21 mouse cellular contexts compared by ENCODE assay signal in the genomic region with DNA sequence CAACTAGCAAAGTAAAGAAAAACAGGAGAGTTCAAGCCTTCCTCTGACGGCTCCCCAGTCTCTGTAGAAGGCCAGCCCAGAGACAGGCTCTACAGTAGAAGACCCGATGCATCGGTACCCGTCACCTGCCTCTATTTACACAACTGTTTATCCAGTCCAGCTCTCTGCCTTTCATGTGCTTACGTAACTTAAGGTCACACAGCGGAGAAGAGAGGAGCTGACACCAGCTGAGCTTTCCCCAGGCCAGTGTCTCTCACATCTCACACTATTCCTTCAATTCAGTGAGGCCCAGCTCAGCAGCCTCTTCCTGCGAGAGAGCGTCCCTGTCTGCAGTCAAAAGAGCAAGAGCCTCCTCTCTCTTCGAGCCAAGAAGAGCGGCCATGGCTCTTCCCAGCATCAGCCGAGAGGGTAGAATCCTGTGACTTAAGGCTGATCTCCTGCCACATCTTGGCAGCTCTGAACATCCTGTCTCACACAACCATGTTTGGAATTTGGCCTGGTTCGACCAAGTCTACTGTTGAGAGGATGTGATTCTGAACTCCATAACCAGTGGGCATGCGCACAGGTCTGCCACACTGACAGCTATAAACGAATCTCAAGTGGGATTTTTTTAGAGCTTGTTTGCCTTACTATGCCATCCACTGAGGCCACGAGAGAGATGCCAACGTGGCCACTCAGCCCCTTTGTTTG. TPM values are rescaled to one million over a fixed set of nuclear protein-coding genes. Genes with fewer than 3 reads are reported as not detected.
DNase-seq lines count a peak whose midpoint lies in the region; ATAC-seq lines count a peak whose summit lies in the region.
"Had no signal": no experiment of that assay in that cellular context is flagged by ENCODE, and none has a peak within 500 bp of the region (broad histone marks: within the 10 kb centered on the region; RNA-seq: fewer than 3 reads in every experiment).

No protein-coding gene starts in this region.

- DNase-seq in lung, adult 18-20 months: peak; percentile 23 to 41
- DNase-seq in lung, postnatal 25 days (ENCODE audit: low spot score): no peak
- DNase-seq in liver, embryonic 13.5 days: no peak
- peak; percentile 50 for DNase-seq in lung, postnatal 10 days
- DNase-seq in yolk sac, embryonic 10.5 days (ENCODE audit: low spot score): peak; percentile 31
- no peak for DNase-seq in heart, postnatal 14 days
- no peak for DNase-seq in embryo, embryonic 10.5 days (ENCODE audit: low spot score)
- DNase-seq in layer of hippocampus, postnatal 10 days (ENCODE audit: low spot score in 2 of 2): no peak
- DNase-seq: cerebellum, adult 9-11 months; heart, postnatal 4 days; kidney, adult 11 months; layer of hippocampus, postnatal 36 days; right cerebral cortex, postnatal 14 days had no signal

- H3K9ac ChIP-seq in liver, embryonic 13.5 days: no peak overlapping the region
- H3K9ac ChIP-seq: heart, embryonic 13.5 days; midbrain, embryonic 12.5 days; neural tube, embryonic 13.5 days had no signal

- no peak overlapping the region for H3K4me2 ChIP-seq in liver, embryonic 13.5 days
- H3K4me2 ChIP-seq: heart, embryonic 13.5 days; midbrain, embryonic 12.5 days; neural tube, embryonic 13.5 days had no signal

- H3K4me3 ChIP-seq in liver, embryonic 13.5 days (replicated peaks): no peak overlapping the region
- H3K4me3 ChIP-seq: heart, embryonic 13.5 days; midbrain, embryonic 12.5 days; neural tube, embryonic 13.5 days had no signal

- H3K27me3 ChIP-seq in liver, embryonic 13.5 days: no peaks in the 10 kb centered on the region
- H3K27me3 ChIP-seq: heart, embryonic 13.5 days; midbrain, embryonic 12.5 days; neural tube, embryonic 13.5 days had no signal

- no peaks in the 10 kb centered on the region for H3K9me3 ChIP-seq in liver, embryonic 13.5 days (replicated peaks)
- H3K9me3 ChIP-seq: heart, embryonic 13.5 days; midbrain, embryonic 12.5 days; neural tube, embryonic 13.5 days had no signal

- intact Hi-C loops in heart, postnatal 14 days (cut with DNase I): no loop called here

- peaks cover 7% of the 10 kb centered on the region; the same call in 1 of the 2 replicates for H3K4me1 ChIP-seq in liver, embryonic 13.5 days (replicated peaks)
- H3K4me1 ChIP-seq: heart, embryonic 13.5 days; midbrain, embryonic 12.5 days; neural tube, embryonic 13.5 days had no signal

- H3K27ac ChIP-seq in liver, embryonic 13.5 days: no peak overlapping the region; the same call in 1 of the 2 replicates
- H3K27ac ChIP-seq: heart, embryonic 13.5 days; hindbrain, postnatal 0 days; macrophage; midbrain, embryonic 12.5 days; neural tube, embryonic 13.5 days had no signal

- ATAC-seq in liver, embryonic 13.5 days (ENCODE audit: low read depth): peak; percentile 75
- ATAC-seq: forebrain, embryonic 14.5 days; hindbrain, postnatal 0 days had no signal

- WGBS in liver, embryonic 13.5 days (ENCODE audit: insufficient replicate concordance): 84% methylated on average over 16 of the region's 16 CpGs

- peaks cover 42% of the 10 kb centered on the region for H3K36me3 ChIP-seq in liver, embryonic 13.5 days

RNA-seq across cellular contexts. Expression of gene Uqcc1, which starts 34.9 kb away (rescaled TPM):
- 49.5 and 52.3 TPM in 2 replicates for polyA plus RNA-seq in liver, embryonic 13.5 days (2015; fragmentation: Nextera tagmentation; extraction: Ambion mirVana)
- total RNA-seq in heart, postnatal 14 days (2021): 100 to 1,000 TPM; 186 to 221 TPM
- 10 to 100 TPM; 54.2 to 54.9 TPM for total RNA-seq in layer of hippocampus, postnatal 10 days (2021)

RNA-seq across cellular contexts. Expression of gene Gm15557, which starts 45.3 kb away (rescaled TPM):
- not detected in 2 replicates for polyA plus RNA-seq in liver, embryonic 13.5 days (2015; fragmentation: Nextera tagmentation; extraction: Ambion mirVana)
- not detected for total RNA-seq in heart, postnatal 14 days (2021)
- total RNA-seq in layer of hippocampus, postnatal 10 days (2021): not detected
- total RNA-seq: ES-E14; heart, postnatal 4 days; hindbrain, postnatal 0 days; layer of hippocampus, postnatal 36 days had no signal
- polyA plus RNA-seq: forebrain, embryonic 14.5 days; gonadal fat pad, adult 2 months; heart, embryonic 13.5 days; hindbrain, postnatal 0 days; macrophage; midbrain, embryonic 12.5 days; neural tube, embryonic 13.5 days had no signal

RNA-seq across cellular contexts. Expression of gene Gdf5, which starts 50.0 kb away (rescaled TPM):
- 0.12 TPM in 1 of 2 replicates, not detected in the other for polyA plus RNA-seq in liver, embryonic 13.5 days (2015; fragmentation: Nextera tagmentation; extraction: Ambion mirVana)
- total RNA-seq in heart, postnatal 14 days (2021): not detected
- total RNA-seq in layer of hippocampus, postnatal 10 days (2021): 1 to 10 TPM in 1 of 2 experiments, under 1 TPM in 1; 0.74 to 1.1 TPM
- total RNA-seq: layer of hippocampus, postnatal 36 days had no signal
- polyA plus RNA-seq: macrophage had no signal

Comparison
In these comparisons a context has a peak if more than half of its experiments do, and no peak if none do; other contexts are left out.
1. DNase-seq: peak in lung, adult 18-20 months (2 of 2), lung, postnatal 10 days (single experiment) and yolk sac, embryonic 10.5 days (single experiment); none in lung, postnatal 25 days (single experiment), liver, embryonic 13.5 days (single experiment), heart, postnatal 14 days (0 of 2), embryo, embryonic 10.5 days (single experiment) and layer of hippocampus, postnatal 10 days (0 of 2).